Mouse (Mus musculus) C2C12 (cell line): ENCODE results near the gene Asxl1.
A peak's percentile ranks its signal among the peaks of the same experiment; 100 is the strongest.

Source experiments
- CEBPB ChIP-seq: IDR thresholded peaks from one replicate; pipeline ENCODE4 v1.6.1; 2011; ENCODE audit warnings: low read depth, mild to moderate bottlenecking, control low read depth, moderate library complexity
- CTCF ChIP-seq: IDR thresholded peaks from one replicate; pipeline ENCODE4 v1.5.1; 2011; ENCODE audit not compliant: control insufficient read depth, insufficient read depth, insufficient read length
- MAX ChIP-seq: IDR thresholded peaks from one replicate; pipeline ENCODE4 v1.6.1; 2011; ENCODE audit warnings: mild to moderate bottlenecking, control low read depth
- MYOD1 ChIP-seq: IDR thresholded peaks from one replicate; pipeline ENCODE4 v1.6.1; 2011; ENCODE audit warnings: low read depth; ENCODE audit not compliant: control insufficient read depth, insufficient read length
- USF1 ChIP-seq: IDR thresholded peaks from one replicate; pipeline ENCODE4 v1.6.1; 2011; ENCODE audit warnings: low read depth, mild to moderate bottlenecking, control low read depth, moderate library complexity

DNA sequence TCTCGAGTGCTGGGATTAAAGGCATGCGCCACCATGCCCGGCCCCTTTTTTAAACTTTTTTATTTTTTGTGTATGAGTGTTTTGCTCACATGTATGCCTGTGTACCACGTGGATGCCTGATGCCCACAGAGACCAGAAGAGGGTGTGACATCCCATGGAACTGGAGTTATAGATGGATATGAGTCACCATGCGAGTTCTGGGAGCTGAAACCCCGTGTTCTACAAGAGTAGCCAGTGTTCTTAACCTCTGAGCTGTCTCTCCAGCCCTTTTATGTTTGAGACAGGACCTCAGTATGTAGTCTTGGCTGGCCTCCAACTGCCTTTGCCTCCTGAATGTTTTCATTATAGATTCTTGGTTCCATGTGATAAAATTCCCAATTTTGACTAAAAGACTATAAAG lies 35.4 kb upstream of the Asxl1 start:
- peak; percentile 37 for TF ChIP-seq USF1
- no peak for TF ChIP-seq CTCF
- TF ChIP-seq CEBPB, result no peak
- peak; percentile 60 for TF ChIP-seq MAX
- no peak for TF ChIP-seq MYOD1
